Mouse (Mus musculus) skeletal muscle tissue, adult 2 months (tissue): ENCODE measurements around the gene Sycp3.
"Not testable (repeated sequence)": the region's sequence is repeated elsewhere in the genome, so short reads cannot be mapped to it uniquely, and the experiment has no call there.

Experiments used
- DNase-seq: peaks from one replicate; pipeline ENCODE4 v3.0.0-alpha.2; 2012; ENCODE audit warnings: low read depth, low spot score

Sycp3 gene

DNA sequence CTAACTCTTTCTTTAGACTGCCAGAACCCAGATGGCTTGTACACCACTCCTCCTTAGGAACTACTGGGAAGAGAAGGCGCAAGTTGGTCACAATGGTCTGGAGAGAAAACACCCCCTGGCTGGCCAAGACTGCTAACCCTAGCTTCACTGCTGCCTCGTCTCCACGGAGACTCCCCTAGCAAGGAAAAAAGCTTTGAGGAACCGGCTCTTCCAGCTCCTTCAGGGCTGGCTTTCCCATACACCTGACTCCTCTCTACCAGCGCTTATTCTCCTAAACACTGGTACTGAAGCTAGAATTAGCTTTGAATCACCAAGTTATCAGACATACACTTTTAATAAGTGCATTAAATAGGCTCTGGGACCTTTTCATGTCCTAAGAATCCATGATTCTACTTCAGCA, 40.6 kb downstream of the Sycp3 start:
- no peak for DNase-seq

DNA sequence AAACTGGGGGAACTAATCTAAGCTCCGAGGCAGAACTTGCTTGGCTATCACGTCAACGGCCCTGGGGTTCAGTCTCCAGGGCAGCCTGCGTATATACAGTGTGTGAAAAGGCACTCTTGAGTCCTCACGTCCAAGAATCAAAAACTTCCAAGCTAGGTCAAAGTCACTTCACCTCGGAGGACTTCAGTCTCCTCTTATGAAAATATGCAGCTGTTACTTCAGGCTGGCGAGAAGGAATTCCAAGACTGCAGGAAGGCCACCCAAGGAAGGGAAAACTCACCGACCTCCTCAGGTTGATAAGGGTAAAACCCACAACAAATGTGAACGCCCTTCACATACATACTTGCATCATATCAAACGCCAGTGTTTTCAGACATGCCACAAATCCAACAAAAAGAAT, 42.0 kb downstream of the Sycp3 start:
- DNase-seq: no peak

DNA sequence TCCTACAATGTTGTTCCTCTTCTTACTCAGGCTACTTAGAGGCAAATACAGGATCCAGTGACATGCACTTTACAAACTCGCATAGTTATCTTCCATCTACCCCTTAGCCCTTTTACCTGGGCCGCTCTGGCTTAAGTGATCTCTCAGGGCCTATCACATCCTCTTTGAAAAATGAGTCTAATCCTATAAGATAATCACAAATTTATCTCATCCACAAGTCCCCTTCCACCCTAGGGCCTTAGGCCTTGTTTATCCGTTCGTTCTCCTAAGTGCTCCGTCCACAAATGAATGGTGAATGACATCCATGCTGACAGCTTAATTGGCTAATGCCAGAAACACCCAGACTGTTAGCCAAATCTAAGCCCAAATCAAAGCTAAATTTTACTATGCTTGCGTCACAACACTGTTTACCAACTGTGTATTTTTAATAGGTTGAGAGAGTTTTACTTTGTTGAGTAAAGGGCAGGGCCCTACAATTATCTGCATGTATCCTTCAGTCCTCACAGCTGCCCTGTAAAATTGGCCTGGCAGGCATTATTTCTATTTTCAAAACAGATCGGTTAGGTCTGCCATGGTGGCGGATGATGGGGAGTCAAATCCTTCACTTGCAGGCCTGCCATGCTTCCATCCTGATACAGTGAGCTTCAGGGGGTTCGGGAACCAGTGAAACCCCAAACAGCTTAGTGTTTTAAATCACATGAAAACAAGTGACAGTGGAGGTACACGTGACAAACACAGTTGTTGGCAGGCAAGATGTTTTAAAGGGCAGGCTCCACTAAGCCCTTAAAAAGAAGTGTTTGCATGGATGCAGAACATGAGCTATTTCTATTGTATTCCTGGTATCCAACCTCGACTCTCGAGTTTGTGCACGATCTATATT, 42.8 kb downstream of the Sycp3 start:
- no peak for DNase-seq

DNA sequence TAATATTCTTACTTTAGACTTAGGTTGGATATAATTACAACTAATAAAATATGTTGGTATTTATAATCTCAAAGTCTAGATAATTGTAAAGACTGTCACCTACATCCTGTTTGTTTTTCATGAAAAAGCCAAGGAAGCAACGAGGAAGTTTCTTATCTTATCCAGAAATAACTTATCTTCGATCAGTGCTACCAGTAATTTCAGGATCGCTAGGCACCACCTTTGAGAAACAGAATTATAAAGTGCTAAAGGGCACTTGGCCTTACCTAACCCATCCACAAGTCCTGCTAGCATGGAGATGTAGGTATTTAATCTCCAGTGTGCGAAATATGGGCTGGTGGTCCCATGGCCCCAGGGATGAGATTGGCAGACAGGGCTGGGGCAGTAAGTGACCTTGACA, 43.5 kb downstream of the Sycp3 start:
- no peak for DNase-seq

DNA sequence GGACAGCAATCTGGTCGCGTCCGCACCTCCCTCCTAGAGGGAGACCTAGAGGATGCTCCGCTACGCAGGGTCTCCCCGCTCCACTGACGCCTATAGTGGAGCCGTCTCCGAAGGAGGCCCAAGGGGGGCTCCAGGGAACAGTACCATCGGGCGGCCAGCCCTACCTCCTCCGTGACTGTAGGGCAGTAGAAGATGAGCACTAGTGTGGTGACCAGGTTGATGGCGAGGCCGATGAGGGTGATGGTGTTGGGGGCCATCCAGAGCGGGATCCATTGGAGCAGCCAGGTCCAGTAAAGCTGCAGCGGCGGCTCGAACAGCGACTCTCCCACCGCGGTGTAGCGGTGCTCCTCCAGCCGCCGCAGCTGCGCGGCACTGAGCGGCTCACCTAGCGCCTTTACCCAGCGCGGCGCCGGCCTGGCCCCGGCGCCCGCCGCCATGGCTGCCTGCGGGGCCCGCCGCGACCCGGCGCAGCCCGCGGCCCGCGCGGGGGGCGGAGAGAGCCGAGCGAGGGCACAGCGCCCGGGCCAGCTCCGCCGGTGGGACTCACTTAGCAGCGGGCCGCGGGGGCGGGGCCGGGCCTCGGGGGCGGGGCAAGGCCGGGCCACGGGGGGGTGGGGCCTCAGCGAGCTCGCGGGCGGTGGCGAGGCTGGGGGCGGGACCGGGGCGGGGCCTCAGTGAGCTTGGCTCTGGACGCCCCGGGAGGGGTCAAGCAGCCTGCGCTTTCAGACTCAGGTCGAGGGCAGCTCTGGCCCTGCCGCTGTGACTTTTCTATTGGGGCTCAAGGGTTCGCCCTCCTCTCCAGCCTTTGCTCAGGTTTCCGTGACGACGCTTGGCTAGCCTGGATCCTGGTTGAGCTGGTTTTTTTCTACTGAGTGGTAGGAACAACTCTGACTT, 44.3 kb downstream of the Sycp3 start, which contains the start of gene Chpt1:
Gene Chpt1, minus strand, starts transcription at position 653 of the 894 bp plus-strand sequence.
- peak; percentile 80 for DNase-seq

DNA sequence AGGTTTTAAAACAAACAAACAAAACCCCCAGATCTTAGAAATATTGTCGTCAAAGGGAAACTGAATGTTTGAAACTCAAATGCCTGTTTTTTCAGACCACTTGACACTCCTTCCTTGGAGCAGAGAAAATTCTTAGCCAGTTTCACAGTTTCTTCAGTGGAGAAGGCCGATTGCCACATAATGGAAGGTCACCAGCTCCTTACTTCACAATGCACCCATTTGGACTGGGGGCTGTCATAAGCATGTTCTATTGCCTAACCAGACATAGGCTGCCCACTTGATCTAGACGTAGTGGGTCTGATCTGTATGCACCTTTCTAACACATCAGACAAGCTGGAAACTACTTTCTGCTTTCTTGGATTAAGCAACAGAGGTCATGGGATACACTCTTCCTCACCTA, 45.1 kb downstream of the Sycp3 start:
- no peak for DNase-seq

DNA sequence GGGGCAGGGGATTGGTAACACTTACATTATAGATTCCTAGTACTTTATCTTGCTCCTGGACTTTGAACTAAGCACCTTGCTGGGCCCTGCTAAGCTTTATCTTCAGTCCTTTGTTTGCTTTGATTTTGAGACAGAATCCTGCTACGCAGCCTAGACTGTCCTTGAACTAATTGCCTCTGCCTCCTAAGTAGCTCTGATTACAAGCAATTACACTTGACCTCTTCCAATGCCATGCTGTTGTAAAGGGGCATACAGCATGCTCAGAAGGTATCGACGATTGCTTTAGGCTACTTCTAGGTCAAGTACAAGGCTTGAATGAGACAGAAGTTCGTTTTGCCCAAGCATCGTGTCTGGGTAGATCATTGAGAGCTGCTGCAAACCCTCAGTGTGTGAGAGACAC, 45.9 kb downstream of the Sycp3 start:
- DNase-seq: no peak

DNA sequence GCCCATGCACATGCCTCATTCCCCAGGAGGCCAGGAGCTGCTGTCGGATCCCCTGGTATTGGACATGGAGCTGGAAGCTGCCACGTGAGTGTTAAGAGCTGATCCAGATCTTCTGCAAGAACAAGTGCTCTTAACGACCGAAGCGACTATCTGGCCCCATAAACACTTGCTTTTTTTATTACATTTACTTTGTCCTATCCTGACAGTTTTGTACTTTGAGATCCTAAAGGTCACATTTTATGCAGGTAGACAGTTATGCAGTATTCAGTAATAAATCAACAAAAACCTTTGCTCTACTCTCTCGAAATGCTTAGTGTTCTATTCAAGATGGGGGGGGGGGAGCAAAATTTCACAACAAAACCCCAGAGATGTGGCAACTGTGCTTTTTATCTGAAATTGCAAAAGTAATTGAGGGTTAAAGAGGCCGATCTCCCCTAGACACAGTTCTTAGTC, 48.3 kb downstream of the Sycp3 start:
- no peak for DNase-seq

DNA sequence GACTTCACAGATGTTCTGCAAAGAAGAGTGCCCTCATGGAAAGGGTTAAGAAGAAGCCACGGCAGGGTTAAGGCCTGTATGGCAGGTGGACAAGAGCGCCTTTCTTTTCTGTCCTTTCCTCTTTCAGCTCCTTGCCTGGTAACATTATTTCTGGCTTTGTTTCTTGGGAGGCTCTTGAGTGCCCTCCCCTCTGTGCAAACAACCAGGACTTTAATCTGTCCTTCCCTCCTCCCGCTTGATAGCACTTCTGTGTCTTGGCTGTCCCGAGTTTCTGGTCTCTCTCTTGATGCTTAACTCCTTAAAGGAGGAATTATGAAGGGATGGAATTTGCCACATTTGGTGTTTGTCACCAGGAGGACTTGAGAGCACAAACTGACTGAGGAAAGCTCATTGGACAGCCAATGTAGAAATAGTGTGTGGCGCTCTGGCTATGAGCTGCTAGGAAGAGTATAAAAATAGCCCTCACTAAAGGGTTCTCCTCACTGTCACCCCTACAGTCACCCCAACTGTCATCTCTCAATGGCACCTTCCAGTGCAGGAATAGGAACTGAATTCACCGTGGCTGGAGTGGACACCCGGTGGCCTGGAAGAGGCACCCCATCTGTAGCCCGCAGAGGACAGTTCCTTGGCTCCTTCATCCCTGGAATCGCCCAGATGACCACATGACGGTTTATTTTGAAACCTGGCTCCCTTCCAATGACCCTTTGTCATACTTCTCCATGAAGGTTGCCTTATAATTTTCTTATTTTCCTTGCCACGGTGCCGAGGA, 51.3 kb downstream of the Sycp3 start:
- peak; percentile 61 for DNase-seq

DNA sequence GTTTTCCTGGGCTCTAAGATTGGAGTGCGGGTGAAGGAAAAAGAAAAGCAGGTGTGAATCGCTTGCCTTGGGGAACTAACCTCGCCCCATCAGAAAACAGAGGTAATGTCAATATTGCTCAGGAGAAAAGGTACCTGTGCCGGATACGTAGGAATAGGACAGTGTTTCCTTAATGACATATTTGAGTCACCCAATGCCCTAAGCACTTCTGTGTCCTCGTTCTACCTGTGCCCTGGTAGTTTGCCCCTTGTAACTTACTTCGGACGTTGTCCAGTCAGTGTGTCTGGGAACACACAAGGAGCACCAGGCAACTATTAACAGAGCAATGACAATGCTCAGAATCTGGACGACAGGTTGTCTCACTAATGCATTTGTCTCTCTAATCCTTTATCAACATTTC, 52.0 kb downstream of the Sycp3 start:
- no peak for DNase-seq

DNA sequence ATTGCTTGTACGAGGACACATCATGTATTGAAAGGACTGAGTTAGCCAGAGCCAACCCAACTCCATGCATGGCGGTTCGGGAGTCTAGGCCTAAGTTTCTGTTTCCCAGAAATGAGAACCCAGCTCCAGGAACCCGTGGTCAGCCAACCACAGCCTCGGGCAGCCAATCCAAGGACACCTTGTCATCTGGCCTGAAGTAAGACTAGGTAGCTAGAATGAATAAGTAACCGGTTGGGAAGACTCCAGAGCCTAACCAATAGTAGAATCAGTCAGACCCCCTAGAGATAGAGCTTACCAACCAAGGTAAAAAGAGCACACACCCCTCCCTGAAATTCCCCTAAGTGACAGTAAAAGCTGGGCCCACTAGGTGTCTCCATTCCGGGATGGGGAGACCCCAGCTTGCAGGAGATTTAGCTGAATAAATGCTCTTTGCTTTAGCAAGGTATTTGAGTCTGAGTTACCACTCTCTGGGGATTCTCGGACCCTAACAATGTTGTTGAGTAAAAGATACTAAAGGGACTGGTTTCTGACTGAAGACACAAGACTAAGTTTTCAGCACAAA, 54.3 kb downstream of the Sycp3 start:
- DNase-seq: peak; percentile 26

DNA sequence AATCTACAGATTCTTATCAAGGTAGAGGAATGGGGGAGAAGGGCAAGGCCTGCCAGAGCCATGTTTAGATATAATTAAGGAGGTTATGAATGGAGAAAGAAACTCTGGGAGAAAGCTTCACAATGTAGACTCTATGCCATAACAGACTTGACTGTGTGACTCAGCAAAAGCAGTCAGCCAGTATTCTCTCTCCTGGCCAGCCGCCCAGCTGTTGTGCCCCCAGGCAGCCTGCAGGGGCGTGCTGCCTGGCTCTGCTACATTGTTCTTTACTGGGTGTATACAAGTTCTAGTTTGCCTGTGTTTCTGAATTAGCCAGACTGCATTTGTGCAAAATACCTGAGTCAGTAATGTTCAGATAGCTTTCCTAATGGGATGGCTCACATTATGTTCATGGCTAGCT, 55.1 kb downstream of the Sycp3 start:
- peak; percentile 42 for DNase-seq

DNA sequence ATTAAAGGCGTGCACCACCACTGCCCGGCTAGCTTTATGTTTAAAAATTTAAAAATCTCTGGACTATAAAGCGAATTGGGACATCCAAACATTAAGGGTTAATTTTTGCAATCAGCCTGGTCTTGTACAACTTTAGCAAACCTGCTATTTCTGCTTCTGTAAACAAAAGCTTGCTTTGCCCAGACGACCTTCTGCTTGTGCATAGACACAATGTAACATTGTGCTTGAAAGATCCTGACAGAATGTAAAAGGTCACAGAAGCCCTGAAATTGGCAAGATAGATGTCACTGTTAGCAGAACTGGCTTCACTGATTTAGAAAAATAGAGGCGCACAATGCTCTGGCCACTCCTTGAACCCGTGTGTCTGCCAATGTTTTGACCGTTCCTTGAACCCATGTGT, 55.7 kb downstream of the Sycp3 start:
- not testable (repeated sequence) for DNase-seq

DNA sequence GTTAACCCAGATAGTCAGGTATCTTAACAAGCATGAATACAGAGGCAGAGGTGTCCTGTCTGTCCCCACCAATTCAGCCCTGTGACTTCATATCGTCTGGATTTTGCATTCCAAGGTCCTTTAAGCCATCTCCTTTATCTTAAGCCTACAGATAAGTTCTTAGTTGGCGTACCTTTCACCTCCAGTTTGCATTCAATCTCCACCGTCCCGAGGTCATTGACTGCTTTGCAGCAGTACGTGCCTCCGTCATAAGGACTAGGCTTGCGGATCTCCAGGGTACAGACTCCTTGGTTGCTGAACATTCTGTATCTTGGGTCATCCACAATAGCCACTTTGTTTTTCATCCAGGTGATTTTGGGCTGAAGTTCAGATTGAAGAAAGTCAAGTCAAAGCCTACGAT, 63.4 kb downstream of the Sycp3 start:
- no peak for DNase-seq
